Mouse (Mus musculus) left cerebral cortex, postnatal 25 days (tissue): Measurements from ENCODE around the gene Gm6993. TPM values are rescaled to one million over a fixed set of nuclear protein-coding genes. Genes with fewer than 3 reads are reported as not detected.

Experiments used
- DNase-seq, 2 experiments: peaks; one replicate each; pipeline ENCODE4 v3.0.0; 2022; ENCODE audit warnings: low spot score in 2 of 2, mixed read lengths in 1 of 2
- intact Hi-C: fragments of 180-260 bp; cut with DNase I; formaldehyde crosslinking; loops from one replicate; pipeline ENCODE4 v1.15.1; 2025
- total RNA-seq, 2 experiments: library from RNA; stranded (reverse); gene quantifications; 2 replicates each; pipeline ENCODE4 v1.2.3; 2021

The Gm6993 gene
- total RNA-seq = not detected

DNA sequence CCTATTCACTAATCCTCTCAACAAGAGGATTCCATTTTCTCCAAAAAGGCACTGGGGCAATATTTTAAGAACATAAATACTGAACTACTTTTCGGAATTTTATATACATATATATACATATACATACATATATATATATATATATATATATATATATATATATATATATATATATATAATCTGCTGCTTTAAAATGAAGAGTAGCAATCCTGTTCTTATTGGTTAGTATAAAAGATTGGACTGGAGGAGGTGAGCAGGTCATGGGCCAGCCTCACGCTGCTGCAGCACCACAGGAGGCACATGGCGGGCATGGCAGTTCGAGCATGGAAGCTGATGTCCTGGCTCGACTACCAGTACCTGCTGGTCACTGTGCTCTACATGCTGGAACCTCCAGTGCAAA, at the start of gene Gm6993:
Gene Gm6993 (plus strand): TSS at position 301 of the 400 bp plus-strand sequence.
- intact Hi-C loops = no loop called here
- DNase-seq = no peak

- intact Hi-C loops = no loop called here
- DNase-seq = peak in 1 of 2 experiments; percentile 16
Measured at GRCm38 (mm10) chr12:31191329-31191954, 49.1 kb upstream of the Gm6993 start.

DNA sequence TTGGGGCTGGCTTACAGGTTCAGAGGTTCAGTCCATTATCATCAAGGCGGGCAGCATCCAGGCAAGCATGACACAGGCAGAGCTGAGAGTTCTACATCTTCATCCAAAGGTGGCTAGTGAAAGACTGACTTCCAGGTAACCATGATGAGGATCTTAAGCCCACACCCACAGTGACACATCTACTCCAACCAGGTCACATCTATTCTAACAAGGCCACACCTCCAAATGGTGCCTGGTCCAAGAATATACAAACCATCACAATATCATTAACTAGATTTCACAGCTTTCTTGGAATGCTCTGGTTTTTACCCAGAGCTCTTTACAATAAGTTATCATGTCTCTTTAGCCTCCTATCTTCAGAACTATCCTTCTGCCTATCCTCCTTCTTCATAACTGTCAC, 38.1 kb upstream of the Gm6993 start:
- intact Hi-C loops = no loop called here
- DNase-seq = no peak

GRCm38 (mm10) chr12:31203746-31204455, 36.7 kb upstream of the Gm6993 start:
- no peak for DNase-seq
- intact Hi-C loops = no loop called here

DNA sequence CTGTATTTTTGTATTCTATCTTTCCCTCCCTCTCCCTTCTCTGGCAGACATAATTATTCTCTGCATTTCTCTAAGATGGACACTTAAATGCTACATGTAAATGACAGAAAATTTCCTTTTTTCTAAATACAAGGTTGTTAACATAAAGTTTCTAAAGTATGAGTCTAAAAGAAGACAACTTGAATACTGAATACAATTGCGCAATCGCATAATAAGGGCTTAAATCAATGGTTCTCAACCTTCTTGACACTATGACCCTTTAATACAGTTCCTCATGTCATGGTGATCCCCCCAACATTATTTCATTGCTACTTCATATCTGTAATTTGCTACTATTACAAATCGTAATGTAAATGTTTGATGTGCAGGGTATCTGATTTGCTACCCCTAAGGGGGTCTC, 35.7 kb upstream of the Gm6993 start:
- intact Hi-C loops = no loop called here
- no peak for DNase-seq

- no peak for DNase-seq
- intact Hi-C loops = no loop called here
Measured at GRCm38 (mm10) chr12:31205983-31206633, 34.5 kb upstream of the Gm6993 start.

GRCm38 (mm10) chr12:31208766-31209165, 31.8 kb upstream of the Gm6993 start:
- DNase-seq = no peak
- intact Hi-C loops = no loop called here

GRCm38 (mm10) chr12:31209377-31209805, 31.2 kb upstream of the Gm6993 start:
- peak in 1 of 2 experiments; percentile 3 for DNase-seq
- intact Hi-C loops = no loop called here

- peak; percentile 14 to 27 for DNase-seq
- intact Hi-C loops = no loop called here
Measured at GRCm38 (mm10) chr12:31213556-31213955, 27.0 kb upstream of the Gm6993 start.

- no peak for DNase-seq
- intact Hi-C loops = no loop called here
Measured at GRCm38 (mm10) chr12:31215003-31215402, 25.6 kb upstream of the Gm6993 start.

GRCm38 (mm10) chr12:31217232-31217631, 23.3 kb upstream of the Gm6993 start:
- no peak for DNase-seq
- intact Hi-C loops = no loop called here

DNA sequence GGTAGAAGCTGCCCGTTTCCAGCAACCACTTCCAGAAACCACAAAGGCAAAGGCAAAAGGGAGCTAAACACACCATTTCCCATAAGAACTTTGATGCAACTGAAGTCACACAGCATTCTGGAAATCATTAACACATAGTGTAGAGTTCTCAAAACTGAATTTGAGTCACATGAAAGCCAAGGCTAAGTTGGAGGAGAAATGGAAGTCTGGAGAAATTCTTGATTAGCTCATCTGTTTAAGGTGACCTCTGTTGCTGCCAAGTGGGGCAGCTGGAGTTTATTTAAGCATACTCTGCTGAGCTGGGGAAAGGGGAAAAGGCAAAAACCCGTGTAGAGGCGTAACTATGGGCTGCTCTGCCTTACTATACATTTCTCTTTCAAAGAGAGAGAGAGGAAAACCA, 21.8 kb upstream of the Gm6993 start:
- intact Hi-C loops = no loop called here
- DNase-seq = no peak

- intact Hi-C loops = no loop called here
- no peak for DNase-seq
Measured at GRCm38 (mm10) chr12:31221522-31221921, 19.0 kb upstream of the Gm6993 start.

DNA sequence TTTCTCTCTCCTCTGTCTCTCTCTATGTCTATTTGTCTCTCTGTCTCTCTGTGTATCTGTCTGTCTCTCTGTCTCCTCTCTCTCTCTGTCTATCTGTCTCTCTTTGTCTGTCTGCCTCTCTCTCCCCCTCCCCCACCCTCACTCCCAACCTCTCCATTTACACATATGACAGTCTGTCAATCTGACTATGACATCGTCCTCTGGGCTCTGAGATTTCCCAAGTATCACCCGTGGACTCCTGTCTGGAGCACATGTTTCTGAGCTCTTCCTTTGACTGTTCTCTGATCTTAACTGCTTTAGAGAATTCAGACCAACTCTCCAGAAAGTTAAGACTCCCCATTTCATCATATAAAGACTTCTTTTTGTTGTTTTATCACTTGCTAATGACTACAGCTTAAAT, 18.3 kb upstream of the Gm6993 start:
- intact Hi-C loops = no loop called here
- no peak for DNase-seq

- intact Hi-C loops = no loop called here
Measured at GRCm38 (mm10) chr12:31222741-31223140, 17.8 kb upstream of the Gm6993 start.

DNA sequence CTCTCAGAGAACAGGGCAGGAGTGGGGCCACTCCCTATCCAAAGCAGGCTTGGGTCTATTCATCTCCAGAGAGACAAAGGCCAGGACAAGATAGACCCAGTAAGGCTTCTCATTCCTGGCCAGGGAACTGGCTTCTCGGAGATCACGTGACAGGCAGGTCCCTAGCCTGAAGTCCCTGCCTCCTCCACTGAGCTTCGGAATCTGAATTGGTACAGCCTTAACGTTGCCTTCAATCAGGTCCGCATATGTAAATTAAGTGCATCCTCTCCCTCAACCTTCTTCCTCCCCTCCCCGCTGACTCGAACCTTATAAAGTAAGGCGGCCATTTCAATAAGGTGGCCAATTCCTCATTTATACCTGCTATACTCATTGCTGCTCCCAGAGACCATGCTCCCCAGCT, 15.1 kb upstream of the Gm6993 start:
- intact Hi-C loops = no loop called here
- DNase-seq = no peak

More at GRCm38 (mm10) chr12:31222741-31223140, 17.8 kb upstream of the Gm6993 start:
- DNase-seq = no peak

DNA sequence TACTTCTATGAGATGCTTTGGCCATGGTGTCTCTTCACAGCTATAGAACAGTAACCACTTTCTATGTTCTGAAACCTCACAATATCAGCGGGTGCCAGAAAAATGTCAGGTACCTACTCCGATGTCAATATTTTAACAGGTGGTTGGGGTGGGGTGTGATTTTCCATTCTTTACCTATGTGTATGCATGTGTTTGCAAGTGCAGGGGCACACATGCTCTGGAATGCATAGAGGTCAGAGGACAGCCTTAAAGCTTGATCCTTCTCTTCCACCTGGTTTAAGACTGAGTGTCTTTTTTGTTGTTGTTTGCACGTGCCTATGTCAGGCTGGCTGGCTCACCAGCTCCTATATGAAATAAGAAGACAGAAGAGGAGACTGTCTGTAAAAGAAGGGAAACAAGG, 13.4 kb upstream of the Gm6993 start:
- DNase-seq = no peak
- intact Hi-C loops = no loop called here

GRCm38 (mm10) chr12:31228878-31229277, 11.7 kb upstream of the Gm6993 start:
- no peak for DNase-seq
- intact Hi-C loops = no loop called here

GRCm38 (mm10) chr12:31232635-31233034, 7.9 kb upstream of the Gm6993 start:
- no peak for DNase-seq
- intact Hi-C loops = no loop called here

- DNase-seq = no peak
- intact Hi-C loops = no loop called here
Measured at GRCm38 (mm10) chr12:31235018-31235417, 5.6 kb upstream of the Gm6993 start.
